Mouse (Mus musculus) kidney, postnatal 0 days (tissue): Measurements from ENCODE around the gene Nav1. TPM values are rescaled to one million over a fixed set of nuclear protein-coding genes. Genes with fewer than 3 reads are reported as not detected.

Source experiments
- ATAC-seq: fragments of 200-750 bp; cut with Nextera tagmentation; replicated peaks from 2 replicates; pipeline ENCODE4 v1.8.0; 2017; ENCODE audit warnings: low read depth, moderate number of reproducible peaks, moderate TSS enrichment, moderate library complexity; ENCODE audit not compliant: low FRiP score
- DNase-seq: peaks from one replicate; pipeline ENCODE4 v3.0.0-alpha.2; 2016; ENCODE audit warnings: low spot score
- H3K27ac ChIP-seq: fragments of 300-500 bp; sonication (generic); 2 replicates; pipeline ENCODE4 v1.5.1; 2014; ENCODE audit warnings: mild to moderate bottlenecking
- H3K27me3 ChIP-seq: fragments of 300-500 bp; sonication (generic); 2 replicates; pipeline ENCODE4 v1.6.1; 2014; ENCODE audit warnings: low read length, mixed read lengths; ENCODE audit not compliant: insufficient read depth
- H3K36me3 ChIP-seq: fragments of 300-500 bp; sonication (generic); 2 replicates; pipeline ENCODE4 v1.6.1; 2014; ENCODE audit warnings: low read length, mixed read lengths; ENCODE audit not compliant: insufficient read depth
- H3K4me1 ChIP-seq: fragments of 300-500 bp; sonication (generic); replicated peaks from 2 replicates; pipeline ENCODE4 v1.6.1; 2014; ENCODE audit warnings: antibody characterized with exemption, low read length, mixed read lengths; ENCODE audit not compliant: insufficient read depth
- H3K4me2 ChIP-seq: fragments of 300-500 bp; sonication (generic); 2 replicates; pipeline ENCODE4 v1.6.1; 2014; ENCODE audit warnings: mild to moderate bottlenecking, low read length, moderate library complexity, mixed read lengths
- H3K4me3 ChIP-seq: fragments of 300-500 bp; sonication (generic); replicated peaks from 2 replicates; pipeline ENCODE4 v1.5.1; 2014; ENCODE audit warnings: low read depth, low read length
- H3K9ac ChIP-seq: fragments of 300-500 bp; sonication (generic); 2 replicates; pipeline ENCODE4 v1.6.1; 2014; ENCODE audit warnings: low read depth, low read length
- H3K9me3 ChIP-seq: fragments of 300-500 bp; sonication (generic); replicated peaks from 2 replicates; pipeline ENCODE4 v1.6.1; 2016; ENCODE audit warnings: low read length, inconsistent platforms, mixed read lengths
- CTCF ChIP-seq: IDR thresholded peaks from 2 replicates; pipeline ENCODE4 v1.5.1; 2016; ENCODE audit warnings: antibody characterized with exemption, low read depth, mild to moderate bottlenecking, moderate library complexity
- WGBS: fragments of 180-500 bp; shearing (Covaris S2); extraction: QIAGEN DNeasy Blood & Tissue Kit; methylation state at CpG from one replicate; pipeline ENCODE4 v1.1.7; 2014; 5-methylcytosine and 5-hydroxymethylcytosine counted together
- polyA plus RNA-seq: library from polyadenylated mRNA; unstranded; fragments of >200 nt; fragmentation: Nextera tagmentation; extraction: Ambion mirVana; gene quantifications from 2 replicates; pipeline ENCODE4 v1.2.1, GENCODE M21; 2015

Gene Nav1
- polyA plus RNA-seq, 1 experiment from 2014 or later, result 9.1 TPM

GRCm38 (mm10) chr1:135502750-135503149 is 104.3 kb downstream of the Nav1 start:
- Histone ChIP-seq H3K27me3 (no peaks in the 10 kb centered on the region), H3K4me1 (no peaks in the 10 kb centered on the region), H3K4me3 (no peak overlapping the region), H3K27ac (no peak overlapping the region), H3K36me3 (no peaks in the 10 kb centered on the region), H3K4me2 (no peak overlapping the region), H3K9ac (no peak overlapping the region), H3K9me3 (no peaks in the 10 kb centered on the region)
- TF ChIP-seq CTCF, result no peak
- ATAC-seq (no peak), DNase-seq (no peak)
- WGBS, result 84% methylated on average over 9 of the region's 9 CpGs

GRCm38 (mm10) chr1:135502135-135502534 is 105.0 kb downstream of the Nav1 start:
- WGBS, result 52% methylated on average over 8 of the region's 8 CpGs
- ATAC-seq (no peak), DNase-seq (no peak)
- H3K4me3 ChIP-seq, result no peak overlapping the region
- no peaks in the 10 kb centered on the region for H3K4me1 ChIP-seq
- no peak for TF ChIP-seq CTCF
- H3K4me2 ChIP-seq, result no peak overlapping the region
- H3K27ac ChIP-seq, result no peak overlapping the region
- no peaks in the 10 kb centered on the region for H3K27me3 ChIP-seq
- H3K36me3 ChIP-seq, result no peaks in the 10 kb centered on the region
- H3K9ac ChIP-seq, result no peak overlapping the region
- no peaks in the 10 kb centered on the region for H3K9me3 ChIP-seq

- ATAC-seq, result no peak
- Histone ChIP-seq H3K9ac (no peak overlapping the region), H3K9me3 (no peaks in the 10 kb centered on the region), H3K4me3 (no peak overlapping the region), H3K36me3 (no peaks in the 10 kb centered on the region), H3K4me1 (no peaks in the 10 kb centered on the region), H3K27ac (no peak overlapping the region), H3K4me2 (no peak overlapping the region), H3K27me3 (no peaks in the 10 kb centered on the region)
- DNase-seq, result no peak
- WGBS, result 79% methylated on average over 20 of the region's 20 CpGs
- TF ChIP-seq CTCF, result no peak
Observed at GRCm38 (mm10) chr1:135498455-135499358, 108.4 kb downstream of the Nav1 start.

- Histone ChIP-seq H3K4me3 (no peak overlapping the region), H3K9ac (no peak overlapping the region), H3K4me1 (no peaks in the 10 kb centered on the region), H3K27ac (no peak overlapping the region), H3K27me3 (no peaks in the 10 kb centered on the region), H3K9me3 (no peaks in the 10 kb centered on the region), H3K4me2 (no peak overlapping the region), H3K36me3 (no peaks in the 10 kb centered on the region)
- DNase-seq (no peak), ATAC-seq (no peak)
- 79% methylated on average over 1 of the region's 1 CpGs for WGBS
- no peak for TF ChIP-seq CTCF
Observed at GRCm38 (mm10) chr1:135495048-135495447, 112.0 kb downstream of the Nav1 start.

- Histone ChIP-seq H3K36me3 (no peaks in the 10 kb centered on the region), H3K27me3 (no peaks in the 10 kb centered on the region), H3K4me3 (no peak overlapping the region), H3K9ac (no peak overlapping the region), H3K9me3 (no peaks in the 10 kb centered on the region), H3K4me2 (no peak overlapping the region), H3K4me1 (no peaks in the 10 kb centered on the region), H3K27ac (no peak overlapping the region)
- TF ChIP-seq CTCF, result no peak
- ATAC-seq (no peak), DNase-seq (no peak)
- 82% methylated on average over 6 of the region's 6 CpGs for WGBS
Observed at GRCm38 (mm10) chr1:135493862-135494261, 113.2 kb downstream of the Nav1 start.

- H3K9ac ChIP-seq, result no peak overlapping the region
Observed at GRCm38 (mm10) chr1:135492406-135492805, 114.7 kb downstream of the Nav1 start.

More at GRCm38 (mm10) chr1:135492406-135492805, 114.7 kb downstream of the Nav1 start:
- DNase-seq, result no peak
- no peak for TF ChIP-seq CTCF
- no peaks in the 10 kb centered on the region for H3K27me3 ChIP-seq
- H3K4me1 ChIP-seq, result no peaks in the 10 kb centered on the region
- no peak overlapping the region for H3K4me3 ChIP-seq
- no peak for ATAC-seq
- H3K9me3 ChIP-seq, result no peaks in the 10 kb centered on the region
- 82% methylated on average over 10 of the region's 10 CpGs for WGBS
- H3K4me2 ChIP-seq, result no peak overlapping the region
- no peaks in the 10 kb centered on the region for H3K36me3 ChIP-seq
- H3K27ac ChIP-seq, result no peak overlapping the region
